Comparison of ENCODE assay signal across 8 mouse cellular contexts in genomic region chr13:42711510-42711909, GRCm38 (mm10). TPM values are rescaled to one million over a fixed set of nuclear protein-coding genes. Genes with fewer than 3 reads are reported as not detected.
DNase-seq lines count a peak whose midpoint lies in the region; ATAC-seq lines count a peak whose summit lies in the region.

No protein-coding gene starts in this region.

- no peaks in the 10 kb centered on the region for H3K36me3 ChIP-seq in neural tube, embryonic 13.5 days

- H3K27me3 ChIP-seq in neural tube, embryonic 13.5 days, result peaks cover 6% of the 10 kb centered on the region; the same call in 1 of the 2 replicates

- DNase-seq in thymus, postnatal 4 days, result peak; percentile 17
- no peak for DNase-seq in thymus, postnatal 14 days
- peak; percentile 67 for DNase-seq in embryo, embryonic 11.5 days (ENCODE audit: low read depth, low spot score)
- DNase-seq in kidney, postnatal 25 days, result peak; percentile 62 to 70
- DNase-seq in frontal cortex, adult 2 months (ENCODE audit: extremely low spot score in 1 of 2, low spot score in 1 of 2), result no peak
- DNase-seq in layer of hippocampus, postnatal 14 days (ENCODE audit: low spot score in 2 of 2), result no peak
- DNase-seq in thymus, postnatal 0 days (ENCODE audit: low spot score), result no peak

- peak overlapping the region; percentile 65 for H3K4me2 ChIP-seq in neural tube, embryonic 13.5 days

- no peak overlapping the region for H3K9ac ChIP-seq in neural tube, embryonic 13.5 days

- ATAC-seq in neural tube, embryonic 13.5 days (ENCODE audit: low read depth), result no peak

- no peaks in the 10 kb centered on the region for H3K9me3 ChIP-seq in neural tube, embryonic 13.5 days

- peak overlapping the region; percentile 18 for H3K4me3 ChIP-seq in neural tube, embryonic 13.5 days

- no peak overlapping the region for H3K27ac ChIP-seq in neural tube, embryonic 13.5 days (replicated peaks)

- 40% methylated on average over 2 of the region's 2 CpGs for WGBS in neural tube, embryonic 13.5 days

- peaks cover 32% of the 10 kb centered on the region for H3K4me1 ChIP-seq in neural tube, embryonic 13.5 days (replicated peaks)

RNA-seq across cellular contexts. Expression of gene Phactr1, which starts 31.1 kb away (rescaled TPM):
- polyA plus RNA-seq in neural tube, embryonic 13.5 days (2015; fragmentation: Nextera tagmentation; extraction: Ambion mirVana), result 48.3 and 50.3 TPM in 2 replicates
- 157 and 169 TPM in 2 replicates for polyA plus RNA-seq in frontal cortex, adult 2 months (2012; rRNA removed)
- total RNA-seq in layer of hippocampus, postnatal 14 days (2021), result 100 to 1,000 TPM; 276 to 284 TPM
- 2.7 and 3.2 TPM in 2 replicates for polyA plus RNA-seq in thymus, postnatal 0 days (2015; fragmentation: Nextera tagmentation; extraction: Ambion mirVana)

Comparison
In these comparisons a context has a peak if more than half of its experiments do, and no peak if none do; other contexts are left out.
1. DNase-seq: peak in thymus, postnatal 4 days (single experiment), embryo, embryonic 11.5 days (single experiment) and kidney, postnatal 25 days (2 of 2); none in thymus, postnatal 14 days (single experiment), frontal cortex, adult 2 months (0 of 2), layer of hippocampus, postnatal 14 days (0 of 2) and thymus, postnatal 0 days (single experiment).
2. RNA of gene Phactr1, which starts 31.1 kb away (polyA plus RNA-seq): 157 to 169 TPM in frontal cortex, adult 2 months and 48.3 to 50.3 TPM in neural tube, embryonic 13.5 days; 2.7 to 3.2 TPM in thymus, postnatal 0 days; every median in the first group is over 10 times any median in the second.